Mouse (Mus musculus): ENCODE data around the gene Fam219b. TPM values are rescaled to one million over a fixed set of nuclear protein-coding genes. Genes with fewer than 3 reads are reported as not detected.

The Fam219b gene
- total and polyA plus RNA-seq, 3 experiments = 8.1 to 12.2 (median 11.3) TPM

DNA sequence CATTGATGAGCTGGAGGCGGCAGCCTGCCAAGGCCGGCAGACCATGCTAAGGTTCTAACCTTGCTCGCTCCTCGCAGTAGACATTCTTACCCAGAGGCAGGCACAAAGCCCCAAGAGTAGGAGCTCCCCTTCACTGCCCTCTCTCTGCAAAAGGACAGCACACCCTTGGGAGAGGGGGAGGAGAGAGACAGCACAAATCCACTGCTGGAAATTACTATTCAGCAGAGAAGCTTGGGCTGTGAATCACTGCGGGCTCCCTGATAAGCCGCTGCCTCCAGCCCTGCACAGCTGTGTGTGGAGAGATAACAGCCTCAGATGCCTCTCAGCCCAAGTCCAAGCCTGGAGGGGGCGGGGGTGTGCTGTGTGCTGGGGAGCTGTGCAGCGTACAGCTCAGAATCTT is 31.6 kb upstream of the Fam219b start:
- Histone ChIP-seq H3K36me3 (replicated peaks) (no peaks in the 10 kb centered on the region), H3K27me3 (ENCODE audit: insufficient read depth, low read length) (peaks cover 37% of the 10 kb centered on the region), H3K4me3 (ENCODE audit: low read depth, low read length) (peak overlapping the region; percentile 70; the same call in 1 of the 2 replicates), H3K4me1 (ENCODE audit: insufficient read depth, low read depth, low read length) (peaks cover 56% of the 10 kb centered on the region), H3K9me3 (replicated peaks) (peaks cover 8% of the 10 kb centered on the region)
- TF ChIP-seq TAL1 (conservative IDR thresholded peaks at IDR 0.05; ENCODE audit: low read depth, low read length) (peak; percentile 100), CTCF (IDR thresholded peaks at IDR 0.05; ENCODE audit: low read depth, low read length) (no peak), GATA1 (IDR thresholded peaks at IDR 0.05; ENCODE audit: borderline replicate concordance, low read length) (no peak), POLR2AphosphoS5 (IDR thresholded peaks at IDR 0.05; ENCODE audit: insufficient replicate concordance, low read depth, low read length) (no peak), GATA2 (IDR thresholded peaks at IDR 0.05; ENCODE audit: borderline replicate concordance, low read depth, low read length) (0 out of 2 replicates have a peak, but pooled peaks have one; percentile 43)
- ATAC-seq (ENCODE audit: extremely low read depth, insufficient number of reproducible peaks, low FRiP score, poor library complexity, severe bottlenecking) = peak; percentile 96
- DNase-seq (ENCODE audit: low spot score) = peak; percentile 90

DNA sequence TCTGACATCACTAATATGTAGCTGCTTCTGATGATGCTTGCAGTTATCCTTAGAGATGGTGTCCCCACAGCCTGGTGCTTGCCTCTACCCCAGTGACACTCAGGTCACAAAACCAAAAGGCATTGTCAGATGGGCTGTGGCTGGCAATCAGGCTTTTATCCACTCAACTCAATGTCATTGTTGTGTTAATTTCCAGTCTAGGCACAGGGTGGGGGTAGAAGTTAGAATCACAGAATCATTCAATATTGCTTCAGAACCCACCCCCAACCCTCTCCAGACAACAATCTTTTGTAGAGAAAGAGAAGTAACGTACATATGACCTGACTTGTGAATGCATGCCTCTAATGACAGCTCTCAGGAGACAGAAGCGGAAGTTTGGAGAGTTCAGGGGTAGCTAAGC is 26.8 kb upstream of the Fam219b start:
- no peak overlapping the region for H3K4me3 ChIP-seq (ENCODE audit: low read depth, low read length)
- DNase-seq (ENCODE audit: low spot score) (no peak), ATAC-seq (ENCODE audit: extremely low read depth, insufficient number of reproducible peaks, low FRiP score, poor library complexity, severe bottlenecking) (no peak)
- H3K36me3 ChIP-seq (replicated peaks) = no peaks in the 10 kb centered on the region
- TF ChIP-seq GATA1 (IDR thresholded peaks at IDR 0.05; ENCODE audit: borderline replicate concordance, low read length) = no peak
- no peak for TF ChIP-seq POLR2AphosphoS5 (IDR thresholded peaks at IDR 0.05; ENCODE audit: insufficient replicate concordance, low read depth, low read length)
- no peak for TF ChIP-seq GATA2 (IDR thresholded peaks at IDR 0.05; ENCODE audit: borderline replicate concordance, low read depth, low read length)
- TF ChIP-seq CTCF (IDR thresholded peaks at IDR 0.05; ENCODE audit: low read depth, low read length) = no peak
- no peak for TF ChIP-seq TAL1 (conservative IDR thresholded peaks at IDR 0.05; ENCODE audit: low read depth, low read length)
- H3K27me3 ChIP-seq (ENCODE audit: insufficient read depth, low read length) = no peaks in the 10 kb centered on the region
- no peaks in the 10 kb centered on the region for H3K9me3 ChIP-seq (replicated peaks)
- peaks cover 38% of the 10 kb centered on the region for H3K4me1 ChIP-seq (ENCODE audit: insufficient read depth, low read depth, low read length)

DNA sequence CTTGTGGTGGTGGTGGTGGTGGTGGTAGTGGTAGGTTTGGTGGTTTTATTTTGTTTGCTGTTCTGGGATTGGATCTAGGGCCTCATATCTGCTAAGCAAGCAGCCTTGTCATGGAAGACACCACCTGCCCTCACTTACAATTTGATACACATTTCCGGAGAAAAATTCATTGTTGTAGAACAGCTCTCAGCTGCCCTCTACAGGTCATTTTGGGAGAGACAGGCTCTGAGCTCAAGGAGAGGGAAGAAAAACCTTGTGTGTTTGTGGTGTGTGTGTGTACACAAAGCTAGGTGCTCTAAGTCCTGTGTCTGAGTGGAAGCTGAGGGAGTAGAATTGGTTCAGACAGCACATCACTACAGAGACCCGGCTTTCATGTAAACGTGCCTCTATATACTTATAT is 20.2 kb upstream of the Fam219b start:
- ATAC-seq (ENCODE audit: extremely low read depth, insufficient number of reproducible peaks, low FRiP score, poor library complexity, severe bottlenecking) = no peak
- DNase-seq (ENCODE audit: low spot score) = no peak
- Histone ChIP-seq H3K9me3 (replicated peaks) (peaks cover 4% of the 10 kb centered on the region; the same call in 1 of the 2 replicates), H3K27me3 (ENCODE audit: insufficient read depth, low read length) (no peaks in the 10 kb centered on the region), H3K36me3 (replicated peaks) (peaks cover 6% of the 10 kb centered on the region), H3K4me1 (ENCODE audit: insufficient read depth, low read depth, low read length) (peaks cover 14% of the 10 kb centered on the region), H3K4me3 (ENCODE audit: low read depth, low read length) (no peak overlapping the region)
- peak; percentile 74 for TF ChIP-seq CTCF (IDR thresholded peaks at IDR 0.05; ENCODE audit: low read depth, low read length)
- TF ChIP-seq TAL1 (conservative IDR thresholded peaks at IDR 0.05; ENCODE audit: low read depth, low read length) = no peak
- no peak for TF ChIP-seq GATA1 (IDR thresholded peaks at IDR 0.05; ENCODE audit: borderline replicate concordance, low read length)
- TF ChIP-seq GATA2 (IDR thresholded peaks at IDR 0.05; ENCODE audit: borderline replicate concordance, low read depth, low read length) = no peak
- no peak for TF ChIP-seq POLR2AphosphoS5 (IDR thresholded peaks at IDR 0.05; ENCODE audit: insufficient replicate concordance, low read depth, low read length)

DNA sequence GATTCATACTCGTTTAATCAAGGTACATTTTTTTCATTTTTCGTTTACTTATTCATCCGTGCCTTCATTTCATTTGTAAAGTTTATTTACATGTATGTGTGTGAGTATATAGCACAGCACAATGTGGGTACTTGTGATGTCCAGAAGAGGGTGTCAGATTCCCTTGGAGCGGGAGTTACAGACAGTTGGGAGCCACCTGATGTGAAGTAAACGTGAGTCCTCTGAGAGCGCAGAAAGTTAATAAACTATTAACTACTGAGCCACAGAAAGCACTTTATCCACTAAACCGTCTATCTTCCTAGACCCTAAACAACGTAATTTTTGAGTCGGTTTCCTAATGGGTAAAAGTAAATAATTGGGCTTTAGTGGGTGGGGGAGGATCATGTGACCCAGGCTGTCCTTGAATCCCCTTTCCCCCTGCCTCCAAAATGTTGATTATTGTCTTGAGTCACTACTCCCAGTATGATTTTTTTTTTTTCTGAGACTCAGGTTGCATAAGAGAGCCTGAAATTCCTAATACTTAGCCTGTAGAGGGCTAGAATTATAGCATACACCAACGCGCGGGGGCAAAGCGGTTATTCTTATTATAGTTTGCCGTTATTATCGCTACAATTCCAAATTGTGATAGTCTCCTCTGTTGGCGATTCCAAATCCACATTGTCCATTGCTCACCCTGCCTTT is 16.8 kb upstream of the Fam219b start:
- Histone ChIP-seq H3K4me1 (ENCODE audit: insufficient read depth, low read depth, low read length) (peaks cover 38% of the 10 kb centered on the region), H3K9me3 (replicated peaks) (peaks cover 4% of the 10 kb centered on the region; the same call in 1 of the 2 replicates), H3K4me3 (ENCODE audit: low read depth, low read length) (peak overlapping the region; percentile 97), H3K27me3 (ENCODE audit: insufficient read depth, low read length) (no peaks in the 10 kb centered on the region), H3K36me3 (replicated peaks) (peaks cover 19% of the 10 kb centered on the region)
- TF ChIP-seq POLR2AphosphoS5 (IDR thresholded peaks at IDR 0.05; ENCODE audit: insufficient replicate concordance, low read depth, low read length) (no peak; the same call in 1 of the 2 replicates), GATA1 (IDR thresholded peaks at IDR 0.05; ENCODE audit: borderline replicate concordance, low read length) (no peak)
- DNase-seq (ENCODE audit: low spot score) (no peak), ATAC-seq (ENCODE audit: extremely low read depth, insufficient number of reproducible peaks, low FRiP score, poor library complexity, severe bottlenecking) (no peak; the same call in 1 of the 2 replicates)

DNA sequence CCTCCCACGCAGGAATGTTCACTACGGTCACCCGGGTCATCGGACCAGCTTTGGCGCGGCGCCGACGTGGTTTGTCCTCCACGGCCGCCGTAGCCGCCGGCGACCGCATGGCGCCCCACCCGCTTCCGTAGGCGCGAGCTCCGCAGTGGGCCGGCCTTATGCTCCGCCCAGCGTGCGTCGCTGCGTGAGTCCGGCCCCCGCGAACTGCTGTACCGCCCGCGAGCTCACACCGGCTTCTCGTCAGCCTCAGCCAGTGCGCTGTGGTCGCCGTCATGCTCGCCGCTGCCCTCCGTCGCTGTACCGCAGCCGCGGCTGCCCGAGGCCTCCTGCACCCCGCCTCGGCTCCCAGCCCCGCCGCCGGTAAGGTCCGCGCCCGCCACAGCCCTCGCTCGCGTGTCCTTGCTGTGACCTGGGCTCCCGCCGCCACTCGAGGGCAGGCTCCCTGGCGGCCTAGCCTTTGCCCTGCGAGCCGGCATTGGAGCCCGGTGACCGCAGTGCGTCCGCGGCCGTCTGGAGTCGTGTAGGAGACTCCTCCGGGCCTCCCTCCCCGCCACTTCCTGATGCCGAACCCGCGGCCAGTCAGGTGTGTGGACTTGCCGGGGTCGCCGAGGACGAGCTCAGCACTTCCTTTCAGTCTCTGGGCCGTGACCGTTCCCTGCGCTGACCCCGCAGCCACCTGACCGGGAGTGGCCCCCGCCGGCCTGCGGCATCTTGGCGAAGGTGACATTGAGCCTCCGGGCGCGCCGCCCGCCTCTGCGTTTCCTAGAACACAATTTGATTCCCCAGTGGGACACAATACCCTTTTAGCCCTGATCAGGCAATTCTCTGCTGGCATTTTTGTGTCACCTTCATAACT is 16.0 kb upstream of the Fam219b start, which contains the start of gene Cox5a:
TSS of gene Cox5a (plus strand) at position 219 of the 856 bp plus-strand sequence.
- no peaks in the 10 kb centered on the region for H3K27me3 ChIP-seq (ENCODE audit: insufficient read depth, low read length)
- H3K4me1 ChIP-seq (ENCODE audit: insufficient read depth, low read depth, low read length) = peaks cover 44% of the 10 kb centered on the region
- peaks cover 25% of the 10 kb centered on the region for H3K36me3 ChIP-seq (replicated peaks)
- peak within 1 kb of the TSS; percentile 97 for H3K4me3 ChIP-seq (ENCODE audit: low read depth, low read length)
- no peak for TF ChIP-seq GATA2 (IDR thresholded peaks at IDR 0.05; ENCODE audit: borderline replicate concordance, low read depth, low read length)
- no peak for TF ChIP-seq GATA1 (IDR thresholded peaks at IDR 0.05; ENCODE audit: borderline replicate concordance, low read length)
- TF ChIP-seq POLR2AphosphoS5 (IDR thresholded peaks at IDR 0.05; ENCODE audit: insufficient replicate concordance, low read depth, low read length) = no peak; the same call in 1 of the 2 replicates
- TF ChIP-seq TAL1 (conservative IDR thresholded peaks at IDR 0.05; ENCODE audit: low read depth, low read length) = no peak
- TF ChIP-seq CTCF (IDR thresholded peaks at IDR 0.05; ENCODE audit: low read depth, low read length) = no peak
- peaks cover 4% of the 10 kb centered on the region; the same call in 1 of the 2 replicates for H3K9me3 ChIP-seq (replicated peaks)
- peak; percentile 82 for DNase-seq (ENCODE audit: low spot score)
- peak; percentile 66 for ATAC-seq (ENCODE audit: extremely low read depth, insufficient number of reproducible peaks, low FRiP score, poor library complexity, severe bottlenecking)
